Mouse (Mus musculus): ENCODE measurements at regions not wholly inside any gene's neighbourhood (a gene's known extent, or its start where the extent isn't known, plus 50 kb on each side); places are given as distances from the start of the nearest gene placed in this dataset.

GRCm38 (mm10) chr9:47253836-47254657 is 255.5 kb downstream of the Gm4791 start:
- TF ChIP-seq FLI1 (IDR thresholded peaks at IDR 0.05; ENCODE audit: low read length) (no peak), GATA1 (IDR thresholded peaks at IDR 0.05; ENCODE audit: borderline replicate concordance, low read length) (no peak)
